Mouse (Mus musculus): ENCODE results near the gene Ccdc163. TPM values are rescaled to one million over a fixed set of nuclear protein-coding genes. Genes with fewer than 3 reads are reported as not detected.
A peak's percentile ranks its signal among the peaks of the same experiment; 100 is the strongest.
"Not testable (repeated sequence)": the region's sequence is repeated elsewhere in the genome, so short reads cannot be mapped to it uniquely, and the experiment has no call there.

Gene Ccdc163
- 6.5 and 7.3 TPM in 2 replicates for total RNA-seq (2015; ENCODE audit: low replicate concordance)
- total RNA-seq (2017; ENCODE audit: low replicate concordance): 3.3 and 10.5 TPM in 2 replicates

- peak; percentile 97 for ATAC-seq (replicated peaks; ENCODE audit: low FRiP score, poor library complexity, severe bottlenecking)
These were observed at the start of gene Ccdc163, which contains the start of gene Mmachc for GRCm38 (mm10) chr4:116708201-116708764. Gene Ccdc163 (plus strand): TSS chr4:116708509. Gene Mmachc (minus strand): TSS chr4:116708406.

- ATAC-seq (replicated peaks; ENCODE audit: low FRiP score, poor library complexity, severe bottlenecking): no peak
These were observed 48.8 kb upstream of the Ccdc163 start for GRCm38 (mm10) chr4:116659474-116659873.

- not testable (repeated sequence) for ATAC-seq (replicated peaks; ENCODE audit: low FRiP score, poor library complexity, severe bottlenecking)
These were observed 48.4 kb upstream of the Ccdc163 start for GRCm38 (mm10) chr4:116659916-116660315.

GRCm38 (mm10) chr4:116660829-116661228 lies 47.5 kb upstream of the Ccdc163 start:
- ATAC-seq (replicated peaks; ENCODE audit: low FRiP score, poor library complexity, severe bottlenecking): no peak

- ATAC-seq (replicated peaks; ENCODE audit: low FRiP score, poor library complexity, severe bottlenecking): no peak
These were observed 46.3 kb upstream of the Ccdc163 start for GRCm38 (mm10) chr4:116661998-116662397.

- no peak for ATAC-seq (replicated peaks; ENCODE audit: low FRiP score, poor library complexity, severe bottlenecking)
These were observed 41.7 kb upstream of the Ccdc163 start for GRCm38 (mm10) chr4:116666625-116667024.

GRCm38 (mm10) chr4:116668145-116668544 lies 40.2 kb upstream of the Ccdc163 start:
- ATAC-seq (replicated peaks; ENCODE audit: low FRiP score, poor library complexity, severe bottlenecking): no peak

- ATAC-seq (replicated peaks; ENCODE audit: low FRiP score, poor library complexity, severe bottlenecking): no peak
These were observed 39.0 kb upstream of the Ccdc163 start for GRCm38 (mm10) chr4:116669291-116669690.

- ATAC-seq (replicated peaks; ENCODE audit: low FRiP score, poor library complexity, severe bottlenecking): peak; percentile 74
These were observed 35.5 kb upstream of the Ccdc163 start for GRCm38 (mm10) chr4:116672785-116673184.

GRCm38 (mm10) chr4:116674761-116675160 lies 33.5 kb upstream of the Ccdc163 start:
- not testable (repeated sequence) for ATAC-seq (replicated peaks; ENCODE audit: low FRiP score, poor library complexity, severe bottlenecking)

- ATAC-seq (replicated peaks; ENCODE audit: low FRiP score, poor library complexity, severe bottlenecking): no peak
These were observed 32.3 kb upstream of the Ccdc163 start for GRCm38 (mm10) chr4:116676027-116676426.

GRCm38 (mm10) chr4:116677808-116678207 lies 30.5 kb upstream of the Ccdc163 start:
- ATAC-seq (replicated peaks; ENCODE audit: low FRiP score, poor library complexity, severe bottlenecking): no peak

GRCm38 (mm10) chr4:116679141-116679540 lies 29.2 kb upstream of the Ccdc163 start:
- no peak for ATAC-seq (replicated peaks; ENCODE audit: low FRiP score, poor library complexity, severe bottlenecking)

GRCm38 (mm10) chr4:116680521-116680920 lies 27.8 kb upstream of the Ccdc163 start:
- not testable (repeated sequence) for ATAC-seq (replicated peaks; ENCODE audit: low FRiP score, poor library complexity, severe bottlenecking)

- ATAC-seq (replicated peaks; ENCODE audit: low FRiP score, poor library complexity, severe bottlenecking): no peak
These were observed 24.4 kb upstream of the Ccdc163 start for GRCm38 (mm10) chr4:116683957-116684356.

GRCm38 (mm10) chr4:116684665-116685064 lies 23.6 kb upstream of the Ccdc163 start:
- ATAC-seq (replicated peaks; ENCODE audit: low FRiP score, poor library complexity, severe bottlenecking): no peak

GRCm38 (mm10) chr4:116685402-116686061 lies 22.8 kb upstream of the Ccdc163 start, which contains the start of gene Prdx1:
Gene Prdx1 (plus strand): TSS chr4:116685544.
- ATAC-seq (replicated peaks; ENCODE audit: low FRiP score, poor library complexity, severe bottlenecking): peak; percentile 93

- no peak for ATAC-seq (replicated peaks; ENCODE audit: low FRiP score, poor library complexity, severe bottlenecking)
These were observed 21.3 kb upstream of the Ccdc163 start for GRCm38 (mm10) chr4:116687041-116687440.

GRCm38 (mm10) chr4:116689309-116689876 lies 18.9 kb upstream of the Ccdc163 start:
- ATAC-seq (replicated peaks; ENCODE audit: low FRiP score, poor library complexity, severe bottlenecking): no peak

GRCm38 (mm10) chr4:116692146-116692545 lies 16.2 kb upstream of the Ccdc163 start:
- ATAC-seq (replicated peaks; ENCODE audit: low FRiP score, poor library complexity, severe bottlenecking): no peak

- no peak for ATAC-seq (replicated peaks; ENCODE audit: low FRiP score, poor library complexity, severe bottlenecking)
These were observed 14.5 kb upstream of the Ccdc163 start for GRCm38 (mm10) chr4:116693785-116694184.
